Mouse (Mus musculus) frontal cortex, adult (tissue): ENCODE results near the gene 9130008F23Rik.

ENCODE experiments used
- ATAC-seq: cut with Nextera tagmentation; 2 replicates; pipeline ENCODE4 v1.9.2; 2017; ENCODE audit warnings: mild to moderate bottlenecking, moderate library complexity, mixed read lengths; ENCODE audit not compliant: low TSS enrichment

9130008F23Rik gene

GRCm38 (mm10) chr17:40879924-40880691 is at the start of gene 9130008F23Rik:
Gene 9130008F23Rik, minus strand, starts transcription at chr17:40880559.
- ATAC-seq: peak; percentile 59

GRCm38 (mm10) chr17:40915499-40915898 is 35.1 kb upstream of the 9130008F23Rik start:
- ATAC-seq: no peak

GRCm38 (mm10) chr17:40914250-40914649 is 33.9 kb upstream of the 9130008F23Rik start, which contains the start of gene Glyatl3:
Gene Glyatl3, minus strand, starts transcription at chr17:40914350.
- ATAC-seq: no peak

GRCm38 (mm10) chr17:40904721-40905154 is 24.4 kb upstream of the 9130008F23Rik start:
- ATAC-seq: no peak

- ATAC-seq: no peak
Observed at GRCm38 (mm10) chr17:40904056-40904597, 23.8 kb upstream of the 9130008F23Rik start.

- no peak for ATAC-seq
Observed at GRCm38 (mm10) chr17:40903345-40903744, 23.0 kb upstream of the 9130008F23Rik start.

GRCm38 (mm10) chr17:40899783-40900363 is 19.5 kb upstream of the 9130008F23Rik start:
- ATAC-seq: no peak

GRCm38 (mm10) chr17:40896863-40897262 is 16.5 kb upstream of the 9130008F23Rik start:
- ATAC-seq: peak; percentile 55; the same call in 1 of the 2 replicates

- ATAC-seq: no peak
Observed at GRCm38 (mm10) chr17:40887849-40888536, 7.6 kb upstream of the 9130008F23Rik start.

- no peak for ATAC-seq
Observed at GRCm38 (mm10) chr17:40885155-40885554, 4.8 kb upstream of the 9130008F23Rik start.

GRCm38 (mm10) chr17:40882172-40882571 is 1.8 kb upstream of the 9130008F23Rik start:
- ATAC-seq: no peak

- ATAC-seq: no peak
Observed at GRCm38 (mm10) chr17:40879528-40879923, 833 bp downstream of the 9130008F23Rik start.

GRCm38 (mm10) chr17:40877741-40878140 is 2.6 kb downstream of the 9130008F23Rik start:
- ATAC-seq: no peak

- no peak for ATAC-seq
Observed at GRCm38 (mm10) chr17:40875568-40875967, 4.8 kb downstream of the 9130008F23Rik start.

- ATAC-seq: no peak
Observed at GRCm38 (mm10) chr17:40874701-40875100, 5.7 kb downstream of the 9130008F23Rik start.

GRCm38 (mm10) chr17:40873582-40874011 is 6.8 kb downstream of the 9130008F23Rik start:
- no peak for ATAC-seq

GRCm38 (mm10) chr17:40872626-40873025 is 7.7 kb downstream of the 9130008F23Rik start:
- ATAC-seq: no peak

- ATAC-seq: no peak
Observed at GRCm38 (mm10) chr17:40868952-40869747, 11.2 kb downstream of the 9130008F23Rik start.

GRCm38 (mm10) chr17:40855065-40855464 is 25.3 kb downstream of the 9130008F23Rik start:
- ATAC-seq: no peak

- ATAC-seq: peak; percentile 41; the same call in 1 of the 2 replicates
Observed at GRCm38 (mm10) chr17:40837308-40837707, 43.1 kb downstream of the 9130008F23Rik start.

GRCm38 (mm10) chr17:40831870-40832269 is 48.5 kb downstream of the 9130008F23Rik start:
- no peak for ATAC-seq
